Mouse (Mus musculus) lung, adult 18-20 months (tissue): ENCODE measurements at regions not wholly inside any gene's neighbourhood (a gene's known extent, or its start where the extent isn't known, plus 50 kb on each side); places are given as distances from the start of the nearest gene placed in this dataset.
"Not testable (repeated sequence)": the region's sequence is repeated elsewhere in the genome, so short reads cannot be mapped to it uniquely, and the experiment has no call there.

Experiments used
- DNase-seq, 2 experiments: peaks; one replicate each; pipeline ENCODE4 v3.0.0; 2022; ENCODE audit warnings: mixed read lengths in 2 of 2

DNA sequence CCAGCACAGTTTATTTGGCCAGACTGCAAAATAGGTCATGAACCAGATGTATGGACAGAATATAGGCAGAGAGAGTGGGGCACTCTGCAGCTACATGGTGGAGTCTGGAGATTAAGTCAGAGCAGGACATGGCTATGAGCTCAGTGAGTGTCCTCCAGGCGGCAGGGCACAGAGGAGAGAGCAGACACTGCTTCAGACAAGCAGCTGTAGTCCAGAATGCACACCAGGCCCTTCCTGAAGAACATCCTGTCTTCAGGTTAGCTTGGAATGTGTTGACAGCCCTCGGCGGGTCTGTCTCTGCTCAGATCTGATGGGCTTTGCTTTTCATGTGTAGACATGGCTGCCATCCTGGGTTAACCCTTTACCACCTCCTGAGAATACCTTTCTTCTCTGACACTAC, 238.6 kb downstream of the Nuak1 start:
- no peak for DNase-seq

DNA sequence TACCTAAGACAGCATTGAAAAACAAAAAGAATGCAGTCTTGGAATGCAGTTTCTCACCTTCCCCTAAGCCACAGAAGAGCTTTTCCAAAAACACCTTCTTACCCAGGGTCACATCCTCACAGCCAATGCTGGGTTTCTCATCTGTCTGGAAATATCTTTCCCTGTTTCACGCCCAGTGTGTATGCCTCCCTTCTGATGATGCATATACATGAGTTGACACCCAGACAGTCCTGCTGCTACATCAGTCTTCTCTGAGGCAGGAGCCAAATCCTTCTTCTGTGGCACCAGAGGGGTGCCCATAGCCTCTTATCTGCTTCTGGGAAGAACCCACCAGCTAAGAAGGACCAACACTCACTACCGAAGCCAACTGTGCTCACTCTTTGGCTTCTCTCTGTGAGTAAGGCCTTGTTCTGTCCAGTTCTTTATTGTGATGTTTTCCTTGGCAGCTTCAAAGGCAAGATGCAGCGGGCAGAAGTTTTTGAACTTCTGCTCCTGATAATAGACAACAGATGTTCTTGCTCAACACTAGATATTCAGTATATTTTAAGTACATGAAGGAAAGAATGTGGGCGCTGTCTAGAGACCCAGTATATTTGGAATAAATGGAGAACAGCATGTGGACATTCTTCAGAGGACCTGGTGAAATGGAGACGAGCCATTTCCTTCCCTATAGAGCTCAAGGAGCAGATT, 228.2 kb downstream of the Nuak1 start:
- DNase-seq = no peak

DNA sequence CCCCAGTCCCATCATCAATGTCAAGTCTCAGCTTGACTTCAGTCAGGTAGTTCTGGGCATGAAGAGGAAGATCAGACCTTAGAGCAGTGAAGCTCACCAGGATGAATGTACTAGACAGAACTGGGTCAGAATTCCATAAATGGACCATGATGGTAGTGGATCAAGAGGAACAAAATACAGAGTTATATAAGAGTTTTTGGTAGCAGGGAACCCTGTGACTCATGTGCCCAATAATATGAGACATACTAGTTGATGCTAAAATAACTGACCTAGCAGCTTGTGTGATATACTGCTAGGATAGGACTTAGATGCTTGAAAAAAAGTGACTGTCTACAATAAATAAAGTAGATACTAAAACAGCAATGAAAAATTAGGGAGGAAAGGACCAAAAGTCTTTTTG, 225.6 kb downstream of the Nuak1 start:
- no peak for DNase-seq

DNA sequence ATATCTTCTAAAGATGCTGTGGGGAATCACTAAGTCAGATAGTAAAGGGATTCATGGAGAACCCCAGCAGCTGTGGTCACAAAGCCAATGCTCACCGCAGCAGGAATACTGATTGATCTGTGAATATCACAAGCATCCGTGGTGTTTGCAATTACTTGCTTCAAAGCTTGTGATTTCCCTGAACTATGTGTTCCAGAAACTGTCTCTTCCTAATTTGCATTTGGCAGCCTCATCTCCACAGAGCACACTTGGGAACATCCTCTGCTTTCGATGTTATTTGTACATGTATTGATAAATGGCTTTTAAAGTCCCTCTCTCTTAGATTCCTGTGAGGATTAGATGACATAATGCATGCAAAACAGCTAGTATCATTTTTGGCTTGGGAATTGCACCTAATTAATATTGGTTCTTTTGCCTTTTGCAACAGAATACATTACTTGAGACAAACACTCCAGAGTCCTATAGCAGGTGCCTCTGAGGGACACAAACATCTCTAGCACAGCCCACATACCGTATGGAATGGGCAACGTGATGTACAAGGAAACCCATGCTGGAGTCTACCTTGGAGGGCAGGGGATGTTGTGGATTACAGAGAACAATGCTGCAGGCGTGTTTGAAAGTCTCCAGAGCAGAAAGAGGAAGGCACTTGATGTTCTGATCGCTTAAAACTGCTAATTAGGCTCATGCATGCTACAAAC, 211.0 kb downstream of the Nuak1 start:
- DNase-seq = no peak

GRCm38 (mm10) chr10:84230011-84230781, 210.2 kb downstream of the Nuak1 start:
- no peak for DNase-seq

- peak in 1 of 2 experiments; percentile 18 for DNase-seq
These were observed 205.4 kb downstream of the Nuak1 start for GRCm38 (mm10) chr10:84235006-84235405.

DNA sequence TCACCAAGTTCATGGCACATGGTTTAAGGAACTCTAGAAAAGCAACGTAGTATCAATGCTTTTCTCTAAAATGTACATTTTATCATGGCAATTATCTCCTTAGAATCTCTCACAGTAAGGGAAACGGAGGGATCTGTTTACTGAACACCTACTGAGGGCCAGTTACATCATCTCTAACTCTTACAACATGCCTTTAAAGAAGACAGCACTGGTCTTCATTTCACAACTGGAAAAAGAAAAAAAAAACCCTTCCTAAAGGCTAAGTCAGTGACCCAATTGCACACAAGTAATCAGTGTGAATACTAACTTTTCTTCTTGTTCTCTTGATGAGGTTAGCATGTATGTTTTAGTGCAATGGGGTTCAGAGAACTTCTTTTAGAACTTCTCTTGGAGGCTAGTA, 204.2 kb downstream of the Nuak1 start:
- DNase-seq = no peak

DNA sequence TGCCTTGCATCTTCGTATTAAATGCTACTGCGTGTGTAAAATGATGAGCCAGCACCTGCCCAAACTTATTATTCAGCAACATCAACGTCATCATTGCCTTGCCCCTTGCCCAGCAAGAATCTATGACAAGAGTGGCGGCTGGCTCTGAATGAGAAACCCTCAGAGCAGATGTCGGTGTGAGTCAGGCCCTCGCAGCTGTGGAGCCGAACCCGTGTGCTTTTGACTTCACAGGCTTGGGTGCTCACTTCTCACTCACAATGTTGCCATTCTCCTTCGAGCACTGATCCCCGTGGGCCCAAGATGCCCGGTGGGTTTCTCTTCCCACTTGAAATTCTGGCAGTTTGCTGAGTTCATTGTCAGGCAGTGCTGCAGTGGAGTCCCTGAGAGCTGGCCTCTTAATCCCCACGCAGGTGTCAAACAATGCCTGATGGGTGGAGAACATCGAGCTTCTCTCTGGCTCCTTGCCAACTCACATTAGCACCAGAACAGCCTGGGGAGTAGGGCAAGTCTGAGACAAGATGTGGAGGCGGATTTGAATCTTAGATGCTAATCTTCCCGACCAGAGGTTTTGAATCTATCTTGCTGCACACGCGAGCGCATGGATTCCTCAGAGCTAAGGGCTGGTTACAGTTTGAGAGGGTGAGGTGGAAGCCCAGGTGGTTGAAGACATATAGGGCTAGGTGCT, 202.0 kb downstream of the Nuak1 start:
- no peak for DNase-seq

GRCm38 (mm10) chr10:84243283-84243682, 197.1 kb downstream of the Nuak1 start:
- DNase-seq = no peak

DNA sequence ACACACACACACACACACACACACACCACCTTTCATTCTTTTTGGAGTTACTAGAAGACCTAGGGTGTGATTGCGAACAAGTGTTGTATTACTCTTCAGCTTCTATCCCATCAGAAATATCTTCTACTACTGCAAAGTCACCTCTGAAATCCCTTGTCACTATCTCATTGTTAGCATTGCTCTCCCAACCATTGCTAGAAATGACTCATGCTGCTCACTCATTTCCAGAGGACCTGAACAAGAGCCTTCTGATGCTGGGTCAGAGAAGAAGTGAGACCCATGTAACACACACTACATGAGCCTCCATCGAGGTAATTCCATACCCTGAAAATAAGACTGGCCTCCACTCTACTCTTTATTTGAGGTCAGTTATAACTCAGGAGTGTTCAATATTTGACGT, 191.1 kb downstream of the Nuak1 start:
- no peak for DNase-seq

DNA sequence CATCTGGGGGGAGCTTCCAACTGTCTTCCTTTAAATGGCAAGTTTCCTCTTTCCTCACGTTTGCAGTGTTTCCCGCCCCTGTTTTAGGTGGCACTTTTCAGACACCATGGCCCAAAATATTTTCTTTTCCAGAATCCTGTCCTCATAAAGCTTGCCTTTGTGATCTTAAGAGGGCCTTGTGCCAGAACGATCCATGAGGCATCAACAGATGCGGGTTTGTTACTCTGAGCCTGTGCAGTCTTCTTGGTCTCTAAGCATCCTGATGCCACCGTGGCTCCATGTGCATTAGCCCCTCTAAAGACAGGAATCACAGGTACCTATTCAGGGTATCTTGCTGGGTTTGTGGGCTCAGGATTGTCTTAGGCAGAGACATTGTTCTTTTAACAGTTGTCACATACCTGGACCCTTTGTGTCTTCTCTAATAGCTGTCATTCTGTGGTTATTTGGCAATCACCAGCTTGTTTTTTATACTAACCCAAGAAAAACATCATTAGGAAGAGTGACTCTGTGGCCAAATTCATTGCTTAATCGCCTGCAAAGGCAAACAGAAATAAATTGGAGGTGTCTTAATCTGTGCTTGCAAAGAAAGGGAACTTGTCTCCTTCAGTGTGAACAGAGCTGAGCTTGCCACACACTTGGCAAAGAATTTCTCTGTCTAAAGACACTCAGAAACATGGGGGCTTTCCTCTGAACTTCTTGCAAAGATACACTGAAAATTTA, 179.3 kb downstream of the Nuak1 start:
- peak in 1 of 2 experiments; percentile 4 for DNase-seq

GRCm38 (mm10) chr10:84262943-84263342, 177.5 kb downstream of the Nuak1 start:
- DNase-seq = no peak

DNA sequence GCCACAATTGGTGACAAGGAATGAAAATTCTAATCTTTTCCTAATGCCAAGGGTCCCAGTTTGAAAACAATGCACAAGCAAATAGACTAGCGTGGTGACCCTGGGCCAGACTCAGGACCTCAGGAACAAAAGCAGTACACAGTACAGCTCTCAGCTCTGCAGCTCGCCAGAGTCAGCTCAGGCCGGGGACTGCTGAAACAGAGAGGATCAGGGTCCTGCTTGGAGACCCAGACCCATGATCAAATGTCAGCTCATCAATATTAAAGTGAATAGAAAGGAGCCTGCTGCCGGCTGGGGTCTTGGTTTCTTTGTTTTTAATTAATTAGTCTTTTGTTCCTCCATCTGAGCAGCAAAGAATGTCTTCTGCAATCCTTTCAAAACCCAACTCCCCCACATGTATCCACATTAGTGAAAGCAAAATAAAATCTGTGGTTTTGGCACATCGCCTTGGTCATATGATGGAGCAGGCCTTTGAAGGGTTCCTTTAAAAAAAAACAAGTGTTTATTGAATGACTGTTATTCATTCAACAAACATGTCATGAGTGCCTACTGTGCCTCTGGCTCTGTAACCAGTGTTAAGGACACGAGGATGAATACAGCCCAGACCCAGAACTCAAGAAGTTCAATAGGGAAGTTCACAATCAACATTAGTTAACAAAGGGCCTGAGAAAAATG, 154.4 kb downstream of the Nuak1 start:
- peak; percentile 7 to 46 for DNase-seq

GRCm38 (mm10) chr10:84294422-84294821, 146.0 kb downstream of the Nuak1 start:
- no peak for DNase-seq

GRCm38 (mm10) chr10:84296168-84296567, 144.2 kb downstream of the Nuak1 start:
- DNase-seq = no peak

DNA sequence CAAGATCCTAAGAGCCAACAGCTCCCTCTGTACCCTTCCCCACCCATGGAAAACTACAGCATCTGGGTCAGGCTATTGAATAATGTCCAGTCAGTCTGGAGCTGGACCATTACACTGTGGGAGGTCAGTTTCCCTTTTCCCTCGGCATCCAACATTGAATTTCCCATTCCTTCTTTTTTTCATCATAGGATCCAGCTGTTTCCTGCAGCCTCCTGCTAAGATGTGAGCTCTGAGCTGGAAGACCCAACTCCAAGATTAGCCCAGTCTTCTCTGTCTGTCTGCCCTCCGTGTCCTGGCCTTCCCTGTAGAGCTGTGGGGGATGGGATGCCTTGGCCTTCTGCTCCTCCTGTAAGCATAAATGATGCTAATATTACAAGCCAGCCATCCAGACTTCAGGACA, 138.8 kb downstream of the Nuak1 start:
- DNase-seq = no peak

- DNase-seq = no peak
These were observed 137.4 kb downstream of the Nuak1 start for GRCm38 (mm10) chr10:84302821-84303520.

DNA sequence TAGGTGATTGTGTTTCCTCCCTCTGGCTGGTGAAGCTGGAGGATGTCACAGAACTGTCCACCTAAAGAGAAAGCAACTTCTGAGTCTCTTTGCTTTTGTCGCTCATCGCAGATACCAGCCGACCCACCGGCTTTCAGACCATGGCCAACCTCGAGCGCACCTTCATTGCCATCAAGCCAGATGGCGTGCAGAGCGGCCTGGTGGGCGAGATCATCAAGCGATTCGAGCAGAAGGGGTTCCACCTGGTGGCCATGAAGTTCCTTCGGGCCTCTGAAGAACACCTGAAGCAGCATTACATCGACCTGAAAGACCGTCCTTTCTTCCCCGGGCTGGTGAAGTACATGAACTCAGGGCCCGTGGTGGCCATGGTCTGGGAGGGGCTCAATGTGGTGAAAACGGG, 131.7 kb downstream of the Nuak1 start:
- DNase-seq = not testable (repeated sequence)

DNA sequence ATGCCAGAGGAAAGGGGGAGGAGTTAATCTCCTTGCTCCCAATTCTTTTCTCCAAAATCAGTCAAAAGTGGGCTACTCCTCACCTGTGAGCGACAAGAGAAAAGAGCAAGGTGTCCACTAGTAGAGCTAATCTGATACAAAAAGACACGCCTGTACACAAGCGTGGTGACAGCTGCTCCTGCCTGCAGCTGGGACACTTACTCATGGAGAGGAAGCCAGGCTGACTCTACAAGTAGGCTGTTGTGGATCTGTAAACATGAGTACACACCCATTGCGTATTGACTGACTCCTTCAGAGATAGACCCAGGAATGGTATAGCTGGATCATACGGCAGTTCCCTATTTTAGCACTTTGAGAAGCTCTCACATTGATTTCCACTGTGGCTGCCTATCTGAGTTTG, 129.7 kb downstream of the Nuak1 start:
- DNase-seq = no peak

DNA sequence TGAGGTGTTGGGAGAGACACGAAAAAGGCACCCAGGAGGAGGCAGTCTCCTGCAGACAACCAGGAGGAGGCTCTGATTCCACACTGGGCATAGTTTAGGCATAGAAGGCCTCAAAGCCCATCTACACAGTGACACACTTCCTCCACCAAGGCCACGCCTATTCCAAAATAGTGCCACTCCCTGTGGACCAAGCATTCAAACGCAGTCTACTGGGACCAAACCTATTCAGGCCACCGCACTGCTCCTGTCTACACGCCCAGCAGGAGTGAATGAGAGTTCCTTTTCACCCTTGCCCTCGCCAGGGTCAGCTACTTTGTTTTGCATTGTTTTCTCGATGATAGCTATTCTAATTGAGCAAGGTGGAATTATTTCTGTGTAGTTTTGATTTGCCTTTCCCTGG, 127.7 kb downstream of the Nuak1 start:
- no peak for DNase-seq

GRCm38 (mm10) chr10:84316857-84317256, 123.5 kb downstream of the Nuak1 start:
- no peak for DNase-seq
